Mouse (Mus musculus) splenic B cell, adult 2 months (primary cell): ENCODE data around the gene Phip.

ENCODE experiments used
- DNase-seq: peaks from one replicate; pipeline ENCODE4 v3.0.0-alpha.2; 2011; ENCODE audit warnings: low read depth, low spot score
- H3K27me3 ChIP-seq: 2 replicates; pipeline ENCODE4 v1.6.1; 2012; ENCODE audit warnings: mild to moderate bottlenecking, low read length, moderate library complexity, mixed read lengths; ENCODE audit not compliant: control insufficient read depth, poor library complexity, insufficient read depth, severe bottlenecking
- H3K36me3 ChIP-seq: 2 replicates; pipeline ENCODE4 v1.6.1; 2012; ENCODE audit warnings: mild to moderate bottlenecking, low read length, moderate library complexity, mixed read lengths; ENCODE audit not compliant: control insufficient read depth, poor library complexity, insufficient read depth, severe bottlenecking

Gene Phip

GRCm38 (mm10) chr9:82961352-82961751, 14.0 kb downstream of the Phip start:
- DNase-seq, result no peak
- peaks cover 2% of the 10 kb centered on the region; the same call in 1 of the 2 replicates for H3K36me3 ChIP-seq
- H3K27me3 ChIP-seq, result no peaks in the 10 kb centered on the region

- Histone ChIP-seq H3K27me3 (no peaks in the 10 kb centered on the region), H3K36me3 (peaks cover 5% of the 10 kb centered on the region)
- peak; percentile 17 for DNase-seq
Observed at GRCm38 (mm10) chr9:82955267-82955666, 20.0 kb downstream of the Phip start.

GRCm38 (mm10) chr9:82952330-82952729, 23.0 kb downstream of the Phip start:
- no peaks in the 10 kb centered on the region for H3K27me3 ChIP-seq
- H3K36me3 ChIP-seq, result peaks cover 3% of the 10 kb centered on the region; the same call in 1 of the 2 replicates
- no peak for DNase-seq

- peaks cover 3% of the 10 kb centered on the region; the same call in 1 of the 2 replicates for H3K36me3 ChIP-seq
- no peaks in the 10 kb centered on the region for H3K27me3 ChIP-seq
Observed at GRCm38 (mm10) chr9:82951435-82952004, 23.8 kb downstream of the Phip start.

GRCm38 (mm10) chr9:82907246-82907645, 68.1 kb downstream of the Phip start:
- DNase-seq, result no peak
- no peaks in the 10 kb centered on the region for H3K27me3 ChIP-seq

More at GRCm38 (mm10) chr9:82951435-82952004, 23.8 kb downstream of the Phip start:
- no peak for DNase-seq

GRCm38 (mm10) chr9:82888645-82889044, 86.7 kb downstream of the Phip start:
- DNase-seq, result no peak
- Histone ChIP-seq H3K27me3 (no peaks in the 10 kb centered on the region), H3K36me3 (peaks cover 19% of the 10 kb centered on the region)

More at GRCm38 (mm10) chr9:82907246-82907645, 68.1 kb downstream of the Phip start:
- peaks cover 13% of the 10 kb centered on the region; the same call in 1 of the 2 replicates for H3K36me3 ChIP-seq

- peaks cover 17% of the 10 kb centered on the region for H3K36me3 ChIP-seq
- peak; percentile 38 for DNase-seq
- H3K27me3 ChIP-seq, result no peaks in the 10 kb centered on the region
Observed at GRCm38 (mm10) chr9:82884177-82884576, 91.1 kb downstream of the Phip start.

GRCm38 (mm10) chr9:82877078-82877477, 98.2 kb downstream of the Phip start:
- H3K27me3 ChIP-seq, result no peaks in the 10 kb centered on the region
- no peak for DNase-seq
- peaks cover 19% of the 10 kb centered on the region for H3K36me3 ChIP-seq

GRCm38 (mm10) chr9:82867698-82868097, 107.6 kb downstream of the Phip start:
- Histone ChIP-seq H3K36me3 (0 out of 2 replicates have a peak, but pooled peaks cover 5% of the 10 kb centered on the region), H3K27me3 (no peaks in the 10 kb centered on the region)
- no peak for DNase-seq

- DNase-seq, result no peak
- H3K27me3 ChIP-seq, result no peaks in the 10 kb centered on the region
- 0 out of 2 replicates have a peak, but pooled peaks cover 2% of the 10 kb centered on the region for H3K36me3 ChIP-seq
Observed at GRCm38 (mm10) chr9:82866121-82866520, 109.2 kb downstream of the Phip start.

- H3K36me3 ChIP-seq, result 0 out of 2 replicates have a peak, but pooled peaks cover 2% of the 10 kb centered on the region
- H3K27me3 ChIP-seq, result no peaks in the 10 kb centered on the region
- no peak for DNase-seq
Observed at GRCm38 (mm10) chr9:82861775-82862430, 113.4 kb downstream of the Phip start.

GRCm38 (mm10) chr9:82861316-82861715, 114.0 kb downstream of the Phip start:
- DNase-seq, result no peak
- Histone ChIP-seq H3K27me3 (no peaks in the 10 kb centered on the region), H3K36me3 (no peaks in the 10 kb centered on the region)

- Histone ChIP-seq H3K36me3 (no peaks in the 10 kb centered on the region), H3K27me3 (no peaks in the 10 kb centered on the region)
- DNase-seq, result no peak
Observed at GRCm38 (mm10) chr9:82860805-82861204, 114.5 kb downstream of the Phip start.

GRCm38 (mm10) chr9:82856241-82856640, 119.1 kb downstream of the Phip start:
- H3K36me3 ChIP-seq, result no peaks in the 10 kb centered on the region
- no peaks in the 10 kb centered on the region for H3K27me3 ChIP-seq
- DNase-seq, result no peak

- no peak for DNase-seq
- Histone ChIP-seq H3K36me3 (no peaks in the 10 kb centered on the region), H3K27me3 (no peaks in the 10 kb centered on the region)
Observed at GRCm38 (mm10) chr9:82854973-82855614, 120.2 kb downstream of the Phip start.
